Mouse (Mus musculus) embryonic fibroblast, embryonic 13.5 days (primary cell): ENCODE results near the gene Pdcd7.

ENCODE experiments used
- CTCF ChIP-seq: IDR thresholded peaks from 2 replicates; pipeline ENCODE4 v1.5.1; 2011; ENCODE audit warnings: mild to moderate bottlenecking, control low read depth, low read length, moderate library complexity, borderline replicate concordance; ENCODE audit not compliant: insufficient read depth
- POLR2A ChIP-seq: IDR thresholded peaks from 2 replicates; pipeline ENCODE4 v1.6.1; 2011; ENCODE audit warnings: low read depth, mild to moderate bottlenecking, control low read depth, low read length, moderate library complexity

- no peak for TF ChIP-seq CTCF
- TF ChIP-seq POLR2A: no peak
Measured at GRCm38 (mm10) chr9:65365721-65366120, 19.8 kb downstream of the Pdcd7 start.
